Mouse (Mus musculus): Measurements from ENCODE around the gene Lpp. TPM values are rescaled to one million over a fixed set of nuclear protein-coding genes. Genes with fewer than 3 reads are reported as not detected.

The Lpp gene
- polyA plus RNA-seq, 1 experiment from 2014 or later, result 107 TPM

- Histone ChIP-seq H3K4me1 (ENCODE audit: control insufficient read depth, insufficient read depth, low read length) (0 out of 2 replicates have a peak, but pooled peaks cover 4% of the 10 kb centered on the region), H3K9ac (replicated peaks; ENCODE audit: low read depth, low read length) (no peak overlapping the region), H3K36me3 (ENCODE audit: control insufficient read depth, insufficient read depth, low read length) (no peaks in the 10 kb centered on the region), H3K9me3 (ENCODE audit: control insufficient read depth, low read depth, low read length) (no peaks in the 10 kb centered on the region), H3K27me3 (ENCODE audit: control insufficient read depth, insufficient read depth, low read length) (no peaks in the 10 kb centered on the region), H3K27ac (ENCODE audit: low read length) (no peak overlapping the region), H3K4me3 (ENCODE audit: low read depth, low read length) (no peak overlapping the region), H3K4me2 (replicated peaks; ENCODE audit: low read depth, low read length) (no peak overlapping the region)
- ATAC-seq (ENCODE audit: insufficient number of reproducible peaks, insufficient read depth, low FRiP score, low read depth), result no peak
- WGBS, result 64% methylated on average over 9 of the region's 9 CpGs
Measured at GRCm38 (mm10) chr16:24517501-24518042, 124.3 kb downstream of the Lpp start.

- no peak overlapping the region for H3K4me2 ChIP-seq (replicated peaks; ENCODE audit: low read depth, low read length)
- H3K27me3 ChIP-seq (ENCODE audit: control insufficient read depth, insufficient read depth, low read length), result no peaks in the 10 kb centered on the region
- H3K4me1 ChIP-seq (ENCODE audit: control insufficient read depth, insufficient read depth, low read length), result 0 out of 2 replicates have a peak, but pooled peaks cover 4% of the 10 kb centered on the region
- no peak overlapping the region for H3K27ac ChIP-seq (ENCODE audit: low read length)
- H3K4me3 ChIP-seq (ENCODE audit: low read depth, low read length), result no peak overlapping the region
- WGBS, result 62% methylated on average over 7 of the region's 7 CpGs
- ATAC-seq (ENCODE audit: insufficient number of reproducible peaks, insufficient read depth, low FRiP score, low read depth), result no peak
- H3K36me3 ChIP-seq (ENCODE audit: control insufficient read depth, insufficient read depth, low read length), result no peaks in the 10 kb centered on the region
- no peaks in the 10 kb centered on the region for H3K9me3 ChIP-seq (ENCODE audit: control insufficient read depth, low read depth, low read length)
- no peak overlapping the region for H3K9ac ChIP-seq (replicated peaks; ENCODE audit: low read depth, low read length)
Measured at GRCm38 (mm10) chr16:24518785-24519184, 125.5 kb downstream of the Lpp start.

GRCm38 (mm10) chr16:24527219-24527618 is 133.9 kb downstream of the Lpp start:
- no peak overlapping the region for H3K4me2 ChIP-seq (replicated peaks; ENCODE audit: low read depth, low read length)
- 88% methylated on average over 7 of the region's 7 CpGs for WGBS
- no peaks in the 10 kb centered on the region for H3K9me3 ChIP-seq (ENCODE audit: control insufficient read depth, low read depth, low read length)
- no peak overlapping the region for H3K9ac ChIP-seq (replicated peaks; ENCODE audit: low read depth, low read length)
- ATAC-seq (ENCODE audit: insufficient number of reproducible peaks, insufficient read depth, low FRiP score, low read depth), result no peak
- no peak overlapping the region for H3K27ac ChIP-seq (ENCODE audit: low read length)
- no peaks in the 10 kb centered on the region for H3K27me3 ChIP-seq (ENCODE audit: control insufficient read depth, insufficient read depth, low read length)
- H3K4me1 ChIP-seq (ENCODE audit: control insufficient read depth, insufficient read depth, low read length), result no peaks in the 10 kb centered on the region
- no peak overlapping the region for H3K4me3 ChIP-seq (ENCODE audit: low read depth, low read length)
- no peaks in the 10 kb centered on the region for H3K36me3 ChIP-seq (ENCODE audit: control insufficient read depth, insufficient read depth, low read length)

- Histone ChIP-seq H3K4me2 (replicated peaks; ENCODE audit: low read depth, low read length) (no peak overlapping the region), H3K9ac (replicated peaks; ENCODE audit: low read depth, low read length) (no peak overlapping the region), H3K4me3 (ENCODE audit: low read depth, low read length) (no peak overlapping the region), H3K27me3 (ENCODE audit: control insufficient read depth, insufficient read depth, low read length) (no peaks in the 10 kb centered on the region), H3K36me3 (ENCODE audit: control insufficient read depth, insufficient read depth, low read length) (no peaks in the 10 kb centered on the region), H3K9me3 (ENCODE audit: control insufficient read depth, low read depth, low read length) (no peaks in the 10 kb centered on the region), H3K27ac (ENCODE audit: low read length) (no peak overlapping the region), H3K4me1 (ENCODE audit: control insufficient read depth, insufficient read depth, low read length) (no peaks in the 10 kb centered on the region)
- ATAC-seq (ENCODE audit: insufficient number of reproducible peaks, insufficient read depth, low FRiP score, low read depth), result no peak
- WGBS, result 84% methylated on average over 2 of the region's 2 CpGs
Measured at GRCm38 (mm10) chr16:24531681-24532080, 138.4 kb downstream of the Lpp start.

GRCm38 (mm10) chr16:24535221-24535620 is 141.9 kb downstream of the Lpp start:
- no peak overlapping the region for H3K4me3 ChIP-seq (ENCODE audit: low read depth, low read length)
- H3K27me3 ChIP-seq (ENCODE audit: control insufficient read depth, insufficient read depth, low read length), result no peaks in the 10 kb centered on the region
- no peak overlapping the region for H3K27ac ChIP-seq (ENCODE audit: low read length)
- 85% methylated on average over 6 of the region's 6 CpGs for WGBS
- no peak overlapping the region for H3K9ac ChIP-seq (replicated peaks; ENCODE audit: low read depth, low read length)
- no peaks in the 10 kb centered on the region for H3K9me3 ChIP-seq (ENCODE audit: control insufficient read depth, low read depth, low read length)
- H3K4me2 ChIP-seq (replicated peaks; ENCODE audit: low read depth, low read length), result no peak overlapping the region
- ATAC-seq (ENCODE audit: insufficient number of reproducible peaks, insufficient read depth, low FRiP score, low read depth), result no peak
- H3K36me3 ChIP-seq (ENCODE audit: control insufficient read depth, insufficient read depth, low read length), result no peaks in the 10 kb centered on the region
- H3K4me1 ChIP-seq (ENCODE audit: control insufficient read depth, insufficient read depth, low read length), result no peaks in the 10 kb centered on the region

- no peaks in the 10 kb centered on the region for H3K9me3 ChIP-seq (ENCODE audit: control insufficient read depth, low read depth, low read length)
- no peak overlapping the region for H3K9ac ChIP-seq (replicated peaks; ENCODE audit: low read depth, low read length)
- H3K36me3 ChIP-seq (ENCODE audit: control insufficient read depth, insufficient read depth, low read length), result no peaks in the 10 kb centered on the region
- 68% methylated on average over 7 of the region's 7 CpGs for WGBS
- no peaks in the 10 kb centered on the region for H3K27me3 ChIP-seq (ENCODE audit: control insufficient read depth, insufficient read depth, low read length)
- no peak overlapping the region for H3K27ac ChIP-seq (ENCODE audit: low read length)
- no peak for ATAC-seq (ENCODE audit: insufficient number of reproducible peaks, insufficient read depth, low FRiP score, low read depth)
- no peaks in the 10 kb centered on the region for H3K4me1 ChIP-seq (ENCODE audit: control insufficient read depth, insufficient read depth, low read length)
- no peak overlapping the region for H3K4me2 ChIP-seq (replicated peaks; ENCODE audit: low read depth, low read length)
- no peak overlapping the region for H3K4me3 ChIP-seq (ENCODE audit: low read depth, low read length)
Measured at GRCm38 (mm10) chr16:24536261-24536660, 143.0 kb downstream of the Lpp start.

GRCm38 (mm10) chr16:24539003-24539402 is 145.7 kb downstream of the Lpp start:
- H3K27me3 ChIP-seq (ENCODE audit: control insufficient read depth, insufficient read depth, low read length), result no peaks in the 10 kb centered on the region
- H3K36me3 ChIP-seq (ENCODE audit: control insufficient read depth, insufficient read depth, low read length), result no peaks in the 10 kb centered on the region
- H3K4me2 ChIP-seq (replicated peaks; ENCODE audit: low read depth, low read length), result no peak overlapping the region
- H3K9ac ChIP-seq (replicated peaks; ENCODE audit: low read depth, low read length), result no peak overlapping the region
- H3K9me3 ChIP-seq (ENCODE audit: control insufficient read depth, low read depth, low read length), result no peaks in the 10 kb centered on the region
- no peak for ATAC-seq (ENCODE audit: insufficient number of reproducible peaks, insufficient read depth, low FRiP score, low read depth)
- H3K4me1 ChIP-seq (ENCODE audit: control insufficient read depth, insufficient read depth, low read length), result no peaks in the 10 kb centered on the region
- WGBS, result 79% methylated on average over 4 of the region's 4 CpGs
- H3K4me3 ChIP-seq (ENCODE audit: low read depth, low read length), result no peak overlapping the region
- no peak overlapping the region for H3K27ac ChIP-seq (ENCODE audit: low read length)

GRCm38 (mm10) chr16:24542864-24543263 is 149.6 kb downstream of the Lpp start:
- Histone ChIP-seq H3K4me3 (ENCODE audit: low read depth, low read length) (no peak overlapping the region), H3K9ac (replicated peaks; ENCODE audit: low read depth, low read length) (no peak overlapping the region), H3K4me2 (replicated peaks; ENCODE audit: low read depth, low read length) (no peak overlapping the region), H3K9me3 (ENCODE audit: control insufficient read depth, low read depth, low read length) (no peaks in the 10 kb centered on the region), H3K27me3 (ENCODE audit: control insufficient read depth, insufficient read depth, low read length) (no peaks in the 10 kb centered on the region), H3K27ac (ENCODE audit: low read length) (no peak overlapping the region), H3K36me3 (ENCODE audit: control insufficient read depth, insufficient read depth, low read length) (no peaks in the 10 kb centered on the region), H3K4me1 (ENCODE audit: control insufficient read depth, insufficient read depth, low read length) (no peaks in the 10 kb centered on the region)
- ATAC-seq (ENCODE audit: insufficient number of reproducible peaks, insufficient read depth, low FRiP score, low read depth), result no peak
- WGBS, result 61% methylated on average over 7 of the region's 7 CpGs

GRCm38 (mm10) chr16:24545366-24545765 is 152.1 kb downstream of the Lpp start:
- no peak for ATAC-seq (ENCODE audit: insufficient number of reproducible peaks, insufficient read depth, low FRiP score, low read depth)
- no peaks in the 10 kb centered on the region for H3K4me1 ChIP-seq (ENCODE audit: control insufficient read depth, insufficient read depth, low read length)
- H3K4me2 ChIP-seq (replicated peaks; ENCODE audit: low read depth, low read length), result no peak overlapping the region
- no peak overlapping the region for H3K9ac ChIP-seq (replicated peaks; ENCODE audit: low read depth, low read length)
- no peaks in the 10 kb centered on the region for H3K9me3 ChIP-seq (ENCODE audit: control insufficient read depth, low read depth, low read length)
- H3K36me3 ChIP-seq (ENCODE audit: control insufficient read depth, insufficient read depth, low read length), result no peaks in the 10 kb centered on the region
- WGBS, result 92% methylated on average over 5 of the region's 5 CpGs
- no peak overlapping the region for H3K4me3 ChIP-seq (ENCODE audit: low read depth, low read length)
- H3K27me3 ChIP-seq (ENCODE audit: control insufficient read depth, insufficient read depth, low read length), result no peaks in the 10 kb centered on the region
- no peak overlapping the region for H3K27ac ChIP-seq (ENCODE audit: low read length)
